Mouse (Mus musculus): ENCODE results near the gene Chodl. TPM values are rescaled to one million over a fixed set of nuclear protein-coding genes. Genes with fewer than 3 reads are reported as not detected.

Gene Chodl
- total RNA-seq (2021), result 0.30 TPM in 1 of 2 replicates, not detected in the other
- long read RNA-seq, result 0 reads

DNA sequence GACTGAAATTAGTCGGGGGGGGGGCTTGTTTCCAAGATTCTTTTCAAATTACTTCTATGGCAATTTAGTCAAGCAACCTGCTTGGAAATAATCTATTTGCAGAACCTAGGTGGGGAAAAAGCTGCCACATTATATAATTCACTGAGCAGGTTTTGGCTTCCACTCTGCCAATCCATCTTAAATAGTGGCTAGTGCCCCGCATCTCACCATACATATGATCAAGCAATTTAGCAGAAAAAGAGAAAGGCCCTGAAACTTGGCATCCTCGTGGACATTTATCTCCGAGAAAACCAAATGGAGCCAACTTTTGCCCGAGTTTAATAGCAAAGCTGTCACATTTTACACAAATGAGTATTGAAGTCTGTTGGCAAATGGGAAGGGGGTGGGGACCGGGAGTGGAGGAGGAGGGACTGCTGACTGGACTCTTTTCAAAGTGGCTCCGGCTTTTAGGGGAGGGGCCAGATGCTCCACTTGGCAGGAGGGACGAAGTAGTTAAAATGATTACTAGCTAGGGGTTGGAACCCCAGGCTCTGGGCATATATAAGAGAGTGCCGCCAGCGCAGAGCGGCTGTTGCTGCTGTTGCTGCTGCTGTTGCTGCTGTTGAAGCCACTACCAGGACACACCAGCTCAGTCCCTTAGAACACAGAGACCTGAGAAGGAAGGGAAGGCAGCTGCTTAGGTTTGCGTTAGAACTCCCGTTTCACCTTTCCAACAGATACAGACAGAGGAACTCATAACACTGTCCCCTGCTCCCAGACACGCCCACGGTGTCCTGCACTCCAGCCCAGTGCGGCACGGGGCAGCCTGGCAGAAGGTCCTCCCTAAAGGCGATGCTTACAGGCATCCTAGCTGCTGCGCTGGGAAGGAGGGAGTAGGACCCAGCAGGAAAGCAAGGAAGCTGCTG lies at the start of gene Chodl:
Gene Chodl, plus strand, starts transcription at position 567 of the 905 bp plus-strand sequence.
- peak; percentile 15 for DNase-seq

DNA sequence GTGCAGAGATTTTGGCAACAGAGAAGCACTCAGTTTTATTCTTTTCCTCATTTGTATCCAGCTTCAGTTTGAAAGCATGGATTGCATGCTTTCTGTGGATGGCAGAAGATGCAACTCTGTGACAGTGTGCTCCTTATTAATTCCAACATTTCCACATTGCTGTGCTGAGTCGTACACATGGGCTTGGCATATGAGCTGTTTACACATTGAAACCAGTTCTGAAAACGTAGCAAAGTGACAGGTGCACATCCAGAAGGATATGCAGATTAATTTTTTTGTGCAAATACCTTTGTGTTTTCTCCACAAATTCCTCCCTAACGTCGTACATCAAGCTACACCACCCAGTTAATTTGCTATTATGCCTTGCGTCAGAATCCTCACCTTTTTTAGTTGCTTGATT lies 8.1 kb upstream of the Chodl start:
- no peak for DNase-seq

DNA sequence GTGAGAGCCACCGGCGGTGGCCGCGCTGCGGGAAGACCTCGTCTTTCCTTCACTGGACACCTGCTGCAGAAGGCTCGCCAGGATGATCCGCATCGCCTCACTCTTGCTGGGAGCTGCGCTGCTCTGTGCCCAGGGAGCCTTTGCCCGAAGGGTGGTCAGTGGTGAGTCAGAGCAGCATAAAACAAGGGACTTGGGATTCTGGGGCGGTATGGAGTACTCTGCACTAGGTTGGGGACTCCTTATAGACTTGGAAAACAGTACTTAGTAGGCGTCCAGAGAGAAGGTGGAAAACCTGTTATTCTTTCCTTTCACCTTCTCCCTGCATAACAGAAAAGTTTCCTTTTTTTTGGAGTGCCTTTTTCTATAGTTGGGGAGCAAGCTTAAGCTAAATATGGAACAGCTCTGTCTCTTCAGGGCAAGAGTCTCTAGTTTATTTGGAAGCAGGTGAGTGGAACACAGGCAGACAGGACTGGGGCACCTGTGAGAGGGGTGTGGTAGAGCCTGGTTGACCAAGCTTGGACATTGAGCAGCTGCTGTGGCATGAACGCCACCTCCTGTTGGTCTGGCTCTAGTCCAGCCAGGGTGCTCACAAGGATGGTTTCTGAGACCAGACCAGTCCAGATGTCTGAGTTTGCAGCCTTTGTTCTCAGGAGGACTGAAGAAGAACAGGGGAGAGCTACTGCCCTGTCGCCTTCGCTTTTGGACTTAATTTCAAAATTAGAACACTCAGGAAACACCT lies 708 bp downstream of the Chodl start:
- DNase-seq, result no peak

DNA sequence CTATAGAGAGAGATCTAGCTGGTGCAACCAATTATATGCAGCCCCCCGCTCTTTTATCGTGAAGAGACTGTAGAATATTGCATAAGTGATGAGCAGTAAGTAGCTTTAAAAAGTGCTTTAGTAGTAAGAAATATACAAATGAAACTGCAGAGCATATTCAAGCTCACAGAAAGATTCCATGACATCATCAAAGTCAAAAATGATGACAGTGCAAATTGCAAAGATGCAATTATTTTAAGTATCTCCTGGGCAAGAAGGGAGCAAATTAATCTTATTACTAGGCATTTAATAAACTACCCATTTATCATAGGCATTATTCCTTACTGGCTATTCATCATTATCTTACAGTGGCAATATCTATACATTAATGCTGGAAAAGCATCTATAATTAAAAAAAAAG lies 3.5 kb downstream of the Chodl start:
- DNase-seq, result no peak

DNA sequence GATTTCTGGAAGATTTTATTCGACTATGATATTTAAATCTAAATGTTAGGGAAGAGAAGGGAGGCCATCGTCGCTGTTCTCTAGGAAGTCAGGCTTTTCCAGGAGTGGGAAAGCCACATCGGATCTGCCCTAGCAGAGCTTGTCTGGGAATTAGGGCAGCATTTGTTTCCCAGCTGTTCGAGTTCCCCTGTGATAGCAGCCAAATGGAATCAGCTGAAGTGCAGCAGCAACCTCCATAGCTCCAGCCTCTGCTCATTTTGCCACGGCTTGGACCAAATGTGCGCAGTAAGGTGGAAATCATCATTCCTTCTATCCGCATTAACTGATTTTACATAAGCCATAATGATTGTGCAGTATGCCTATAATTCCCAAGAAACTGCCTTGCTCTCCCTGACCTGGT lies 7.0 kb downstream of the Chodl start:
- DNase-seq, result no peak

DNA sequence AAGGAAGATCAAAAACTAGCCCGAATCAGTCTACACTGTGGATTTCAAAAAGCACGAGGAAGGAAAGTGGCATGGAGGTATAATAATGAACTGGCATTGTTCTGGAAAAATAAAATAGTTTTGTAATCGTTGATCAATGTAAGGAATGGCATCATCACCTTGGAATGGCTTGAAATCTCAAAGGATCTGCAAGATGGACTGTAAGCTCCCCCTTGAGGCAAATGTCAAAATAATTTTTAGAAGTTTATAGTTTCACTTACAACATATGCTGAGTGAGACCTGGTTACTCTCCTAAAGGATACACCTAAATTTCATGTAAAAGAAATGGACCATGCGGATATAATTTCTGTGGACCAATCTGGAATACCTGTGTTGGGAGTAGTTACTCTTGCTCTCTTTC lies 19.6 kb downstream of the Chodl start:
- DNase-seq, result no peak

DNA sequence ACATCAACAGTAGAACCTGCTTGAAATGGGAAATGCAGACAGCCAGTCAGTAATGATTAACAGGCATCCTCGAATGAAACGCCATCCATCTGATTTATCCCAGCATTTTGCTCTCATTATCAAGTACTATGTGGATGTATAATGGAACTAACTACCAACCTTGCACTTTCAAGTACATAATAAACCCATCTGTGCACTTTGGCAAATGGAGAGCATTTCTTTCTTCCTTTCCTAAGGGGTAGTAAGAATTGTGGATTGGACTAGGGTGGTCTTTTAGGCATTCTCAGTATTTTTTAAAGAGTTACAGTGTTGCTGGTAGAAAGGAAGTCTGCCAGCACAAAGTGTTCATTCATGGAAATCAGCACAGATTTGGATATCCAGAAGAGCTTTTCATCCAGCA lies 26.7 kb downstream of the Chodl start:
- DNase-seq, result no peak

DNA sequence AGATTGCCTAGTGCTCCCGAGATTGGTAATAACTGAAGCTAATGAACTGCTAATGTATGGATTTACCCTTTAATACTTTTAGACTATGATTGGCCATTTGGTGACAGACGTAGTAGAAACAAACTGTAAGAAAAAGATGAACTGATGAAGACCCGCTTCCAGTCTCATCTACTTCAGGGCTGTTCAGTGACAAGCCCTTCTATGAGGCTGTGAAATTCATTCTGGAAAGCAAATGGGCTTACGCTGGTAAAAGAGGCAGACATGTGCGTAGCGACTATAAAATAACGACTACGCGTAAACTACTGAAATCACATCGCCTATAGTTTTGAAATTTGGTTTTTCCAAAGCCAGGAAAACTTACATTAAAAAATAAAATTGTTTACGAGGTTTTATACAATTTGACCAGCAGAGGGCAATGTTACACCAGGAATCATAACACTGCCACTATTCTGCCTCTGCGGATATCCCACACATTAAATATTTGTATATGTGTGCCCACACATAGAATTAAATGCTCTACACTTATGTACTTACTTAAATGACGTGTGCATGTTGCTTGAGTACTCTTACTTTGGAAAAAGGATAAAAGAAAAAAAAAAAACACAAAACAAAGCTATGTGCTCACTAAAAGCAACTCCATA lies 38.5 kb downstream of the Chodl start:
- no peak for DNase-seq

DNA sequence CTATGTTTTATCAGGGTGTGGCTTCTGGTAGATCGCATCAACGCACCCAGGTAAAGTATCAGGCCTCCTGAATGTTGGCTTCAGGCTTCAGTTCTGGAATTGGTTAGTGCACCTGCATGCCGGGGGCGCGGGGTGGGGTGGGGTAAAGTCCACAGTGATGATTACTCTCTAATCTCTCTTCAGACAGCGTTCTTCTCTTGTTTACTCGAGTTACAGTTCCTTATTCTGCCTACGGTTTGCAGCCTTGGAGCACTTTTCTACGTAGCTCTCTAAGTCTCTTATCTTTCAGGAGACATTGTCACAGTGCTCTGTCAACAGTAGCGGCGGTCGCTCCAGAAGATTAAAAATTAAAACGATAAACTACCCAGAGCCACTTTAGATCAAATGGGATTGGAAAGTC lies 43.4 kb downstream of the Chodl start:
- DNase-seq, result no peak

DNA sequence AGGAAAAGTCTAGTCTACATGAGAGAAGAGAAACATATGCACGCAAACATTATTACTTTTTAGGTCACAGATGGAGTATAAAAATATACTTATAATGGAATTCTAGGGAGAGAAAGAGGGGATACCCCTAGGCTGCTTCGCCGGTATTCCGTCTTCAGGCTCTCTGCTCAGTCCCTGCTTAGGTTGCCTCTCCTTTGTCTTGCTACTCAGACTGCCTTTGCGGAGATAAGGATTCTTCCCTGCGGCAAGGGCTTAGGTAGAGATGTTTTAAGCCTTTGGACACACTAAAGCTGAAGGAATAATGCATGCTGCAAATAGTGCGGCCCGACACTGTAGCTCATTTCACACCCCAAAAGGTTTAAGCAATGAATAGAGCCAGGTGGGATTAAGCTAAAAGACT lies 45.6 kb downstream of the Chodl start:
- no peak for DNase-seq

Other genes starting within 250 kb of the Chodl start
- gene Tmprss15, start 160.1 kb downstream of the Chodl start, total RNA-seq (2021), result not detected in 2 replicates

Measured in adrenal gland, postnatal 25 days (tissue).